8 mouse cellular contexts compared by ENCODE assay signal in the genomic region with DNA sequence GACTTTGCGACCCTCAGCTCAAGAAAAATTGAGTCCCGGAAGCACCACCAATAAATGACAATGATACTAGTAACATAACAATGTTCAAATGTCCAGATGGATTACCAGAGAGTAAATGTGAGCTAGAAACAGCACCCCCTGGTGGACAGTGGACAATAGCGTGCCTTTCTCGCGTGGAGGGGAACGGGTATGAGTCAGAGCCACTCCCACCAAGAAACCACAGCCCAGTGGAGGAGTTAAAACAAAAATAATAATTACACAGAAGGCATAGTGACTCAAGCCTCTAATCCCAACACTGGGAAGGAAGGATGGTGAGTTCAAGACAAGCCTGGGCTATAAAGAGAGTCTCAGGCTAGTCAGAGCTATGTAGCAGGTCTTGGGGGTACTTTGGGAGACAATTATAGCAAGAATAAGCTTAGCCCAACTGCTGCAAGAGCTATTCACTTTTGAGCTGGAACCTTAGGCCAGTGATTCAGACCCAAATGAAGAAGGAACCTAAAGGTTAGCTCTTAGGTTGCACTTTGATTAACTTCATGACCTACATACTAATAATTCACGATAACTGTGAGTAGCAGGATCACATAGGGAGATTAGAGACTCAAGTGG. TPM values are rescaled to one million over a fixed set of nuclear protein-coding genes. Genes with fewer than 3 reads are reported as not detected.
DNase-seq lines count a peak whose midpoint lies in the region; ATAC-seq and TF ChIP-seq lines count a peak whose summit lies in the region.

A gene (plus strand): TSS at position 272 of the 606 bp plus-strand sequence.

- peak; percentile 90 for DNase-seq in MN1 (ENCODE audit: low spot score)
- peak; percentile 82 for DNase-seq in cerebellum, adult 9-11 months
- peak; percentile 76 to 96 for DNase-seq in frontal cortex, adult 2 months (ENCODE audit: extremely low spot score in 1 of 2, low spot score in 1 of 2)
- peak; percentile 79 for DNase-seq in hindbrain, embryonic 10.5 days (ENCODE audit: low spot score)
- peak; percentile 82 for DNase-seq in layer of hippocampus, adult 9-10 months (ENCODE audit: low spot score)
- peak; percentile 88 for DNase-seq in thymus, adult 2 months

- peaks cover 27% of the 10 kb centered on the region for H3K4me1 ChIP-seq in hindbrain, embryonic 10.5 days (replicated peaks)
- peaks cover 21% of the 10 kb centered on the region for H3K4me1 ChIP-seq in lung, embryonic 15.5 days
- H3K4me1 ChIP-seq in olfactory bulb, adult 2 months (ENCODE audit: control insufficient read depth, insufficient read depth, low read length), result no peaks in the 10 kb centered on the region
- peaks cover 13% of the 10 kb centered on the region for H3K4me1 ChIP-seq in thymus, adult 2 months (replicated peaks; ENCODE audit: control insufficient read depth, insufficient read depth, low read length)

- H3K4me3 ChIP-seq in hindbrain, embryonic 10.5 days, result peak within 1 kb of the TSS; percentile 61
- peak within 1 kb of the TSS; percentile 56 for H3K4me3 ChIP-seq in lung, embryonic 15.5 days
- peak within 1 kb of the TSS; percentile 77 for H3K4me3 ChIP-seq in olfactory bulb, adult 2 months (ENCODE audit: insufficient read depth, low read depth, low read length)
- H3K4me3 ChIP-seq in thymus, adult 2 months (ENCODE audit: control insufficient read depth, insufficient read depth, low read length), result peak within 1 kb of the TSS; percentile 77

- no peak for TF ChIP-seq POLR2A in olfactory bulb, adult 2 months (IDR thresholded peaks at IDR 0.05; ENCODE audit: insufficient read depth, low read depth, low read length)
- TF ChIP-seq POLR2A in thymus, adult 2 months (IDR thresholded peaks at IDR 0.05; ENCODE audit: control insufficient read depth, extremely low read depth, insufficient read depth, low read length, poor library complexity), result no peak

- peak within 1 kb of the TSS; percentile 93 for H3K27ac ChIP-seq in hindbrain, embryonic 10.5 days
- peak within 1 kb of the TSS; percentile 64; the same call in 1 of the 2 replicates for H3K27ac ChIP-seq in lung, embryonic 15.5 days
- H3K27ac ChIP-seq in olfactory bulb, adult 2 months (ENCODE audit: insufficient read depth, low read depth, low read length), result peak within 1 kb of the TSS; percentile 95
- H3K27ac ChIP-seq in thymus, adult 2 months (ENCODE audit: control insufficient read depth, insufficient read depth, low read length), result peak within 1 kb of the TSS; percentile 79

- ATAC-seq in lung, embryonic 15.5 days (ENCODE audit: borderline replicate concordance, extremely low read depth, low FRiP score, low TSS enrichment), result no peak

- WGBS in hindbrain, embryonic 10.5 days, result 22% methylated on average over 7 of the region's 7 CpGs
- WGBS in lung, embryonic 15.5 days, result 24% methylated on average over 7 of the region's 7 CpGs
- 20% methylated on average over 7 of the region's 7 CpGs for WGBS in olfactory bulb, adult 2 months
- 12% methylated on average over 7 of the region's 7 CpGs for WGBS in thymus, adult 2 months

- no peaks in the 10 kb centered on the region for H3K9me3 ChIP-seq in hindbrain, embryonic 10.5 days
- no peaks in the 10 kb centered on the region for H3K9me3 ChIP-seq in lung, embryonic 15.5 days

- peaks cover 33% of the 10 kb centered on the region for H3K27me3 ChIP-seq in hindbrain, embryonic 10.5 days (ENCODE audit: insufficient read depth, poor library complexity, severe bottlenecking)
- peaks cover 8% of the 10 kb centered on the region; the same call in 1 of the 2 replicates for H3K27me3 ChIP-seq in lung, embryonic 15.5 days
- H3K27me3 ChIP-seq in thymus, adult 2 months (ENCODE audit: control insufficient read depth, insufficient read depth, low read length), result no peaks in the 10 kb centered on the region

- peak within 1 kb of the TSS; percentile 61 for H3K4me2 ChIP-seq in lung, embryonic 15.5 days

- H3K9ac ChIP-seq in lung, embryonic 15.5 days, result peak within 1 kb of the TSS; percentile 31; the same call in 1 of the 2 replicates

- peak; percentile 42; the same call in 1 of the 2 replicates for TF ChIP-seq CTCF in olfactory bulb, adult 2 months (IDR thresholded peaks at IDR 0.05; ENCODE audit: insufficient read depth, low read depth, low read length)
- TF ChIP-seq CTCF in thymus, adult 2 months (IDR thresholded peaks at IDR 0.05; ENCODE audit: borderline replicate concordance, control insufficient read depth, extremely low read depth, insufficient read depth, low read length, poor library complexity), result peak; percentile 61; the same call in 1 of the 2 replicates

- H3K36me3 ChIP-seq in hindbrain, embryonic 10.5 days, result peaks cover 7% of the 10 kb centered on the region; the same call in 1 of the 2 replicates
- no peaks in the 10 kb centered on the region for H3K36me3 ChIP-seq in lung, embryonic 15.5 days
- H3K36me3 ChIP-seq in thymus, adult 2 months (ENCODE audit: control insufficient read depth, insufficient read depth, low read length), result no peaks in the 10 kb centered on the region

RNA-seq across cellular contexts. Expression of the gene that starts here (rescaled TPM):
- 49.5 and 53.9 TPM in 2 replicates for polyA plus RNA-seq in frontal cortex, adult 2 months (2012; rRNA removed)
- 54.5 and 55.3 TPM in 2 replicates for polyA plus RNA-seq in hindbrain, embryonic 10.5 days (2016; fragmentation: Nextera tagmentation; extraction: Ambion mirVana)
- 44.7 and 49.6 TPM in 2 replicates for polyA plus RNA-seq in lung, embryonic 15.5 days (2015; fragmentation: Nextera tagmentation; extraction: Ambion mirVana)
- not detected in 2 replicates for polyA plus RNA-seq in olfactory bulb, adult 2 months (2012; ENCODE audit: insufficient read depth, insufficient read length, low replicate concordance, missing spikeins)
- 78.2 and 85.0 TPM in 2 replicates for polyA plus RNA-seq in thymus, adult 2 months (2012; rRNA removed)

Comparison
In these comparisons a context has a peak if more than half of its experiments do, and no peak if none do; other contexts are left out.
1. RNA of the gene that starts here (polyA plus RNA-seq): 78.2 to 85.0 TPM in thymus, adult 2 months, 54.5 to 55.3 TPM in hindbrain, embryonic 10.5 days, 49.5 to 53.9 TPM in frontal cortex, adult 2 months and 44.7 to 49.6 TPM in lung, embryonic 15.5 days; not detected in olfactory bulb, adult 2 months; every median in the first group is over 10 times any median in the second.
2. Peak in every context shown above with its lines, with median percentiles within 50 percentile points of each other: DNase-seq, H3K27ac ChIP-seq and H3K4me3 ChIP-seq.